Mouse (Mus musculus): ENCODE results near the gene Aifm3. TPM values are rescaled to one million over a fixed set of nuclear protein-coding genes. Genes with fewer than 3 reads are reported as not detected.
A peak's percentile ranks its signal among the peaks of the same experiment; 100 is the strongest.

Gene Aifm3
- 10 to 100 TPM; 36.4 to 39.9 TPM for total RNA-seq (2021)
- long read RNA-seq, partial matches to known transcripts: 14 of 26 reads
- long read RNA-seq, other reads (novel, unspliced or antisense): 10 of 26 reads

DNA sequence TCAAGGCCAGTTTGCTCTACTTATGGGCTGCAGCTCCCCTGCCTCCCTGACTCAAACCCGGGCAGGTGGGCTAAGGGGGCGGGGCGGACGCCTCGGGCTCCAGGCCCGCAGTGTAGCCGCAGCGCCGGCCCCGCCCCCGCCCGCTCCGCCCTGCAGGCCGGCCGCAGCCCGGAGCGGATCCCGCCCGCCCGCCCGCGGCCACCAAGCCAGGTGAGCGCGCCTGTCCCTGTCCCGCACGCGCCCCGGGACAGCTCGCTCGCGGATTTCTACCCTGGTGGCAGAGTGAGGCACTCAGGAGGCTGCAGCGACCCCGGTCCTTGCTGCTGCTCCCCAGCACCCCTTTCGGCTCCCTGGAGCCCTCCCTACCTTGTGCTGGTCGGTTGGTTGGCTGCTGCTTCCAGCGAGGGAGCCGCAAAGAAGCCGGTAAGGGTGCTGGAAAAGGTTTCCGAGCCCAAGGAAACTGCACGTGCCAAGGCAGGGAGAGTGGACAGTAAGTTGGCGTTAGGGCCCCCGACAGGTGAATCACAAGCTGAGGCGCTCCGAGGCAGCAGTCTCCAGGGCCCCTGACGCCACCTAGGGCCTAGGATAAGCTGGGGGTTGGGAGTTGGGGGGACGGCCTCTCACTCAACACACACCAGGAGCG, at the start of gene Aifm3:
Gene Aifm3 (plus strand): TSS at position 143 of the 643 bp plus-strand sequence.
- DNase-seq (ENCODE audit: low spot score in 2 of 2): no peak

GRCm38 (mm10) chr16:17451541-17452372, 37.7 kb upstream of the Aifm3 start, which contains the start of gene Crkl:
Gene Crkl, plus strand, starts transcription at chr16:17451987.
- DNase-seq (ENCODE audit: low spot score in 2 of 2): peak; percentile 98 to 99

- no peak for DNase-seq (ENCODE audit: low spot score in 2 of 2)
These were observed 37.1 kb upstream of the Aifm3 start for GRCm38 (mm10) chr16:17452373-17452715.

DNA sequence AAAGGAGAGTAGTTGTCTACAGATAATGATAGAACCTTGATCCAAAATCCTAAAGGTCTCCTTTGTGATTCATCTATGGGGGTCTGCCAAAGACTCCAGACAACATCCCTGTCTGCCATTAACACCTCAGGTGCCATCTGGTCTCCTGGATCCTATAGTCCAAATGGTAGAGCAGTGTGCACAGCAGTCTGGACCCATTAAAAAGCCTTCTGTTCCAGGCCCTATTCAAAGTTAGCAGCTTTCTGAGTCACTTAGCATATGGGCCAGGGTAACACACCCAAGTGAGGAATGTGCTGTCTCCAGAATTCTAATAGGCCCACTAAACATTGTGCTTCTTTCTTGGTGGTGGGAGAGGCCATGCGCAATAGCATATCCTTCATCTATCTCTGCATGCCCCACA, 32.5 kb upstream of the Aifm3 start:
- DNase-seq (ENCODE audit: low spot score in 2 of 2): no peak

DNA sequence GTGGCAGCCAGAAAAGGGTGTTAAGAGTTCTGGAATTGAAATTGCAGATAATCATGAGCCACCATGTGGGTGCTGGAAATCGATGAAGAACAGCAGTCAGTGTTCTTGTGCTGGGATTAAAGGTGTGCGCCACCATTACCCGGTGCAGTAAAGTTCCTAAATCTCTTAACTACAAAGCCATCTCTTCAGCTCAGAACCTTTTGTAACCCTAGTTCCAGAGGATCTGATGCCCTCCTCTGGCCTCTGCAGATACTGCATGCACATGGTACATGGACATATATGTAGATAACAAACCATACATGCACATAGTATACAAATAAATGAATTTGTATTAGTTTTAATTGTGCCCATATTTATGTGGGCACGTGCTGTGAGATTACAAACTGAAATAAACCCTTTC, 29.2 kb upstream of the Aifm3 start:
- no peak for DNase-seq (ENCODE audit: low spot score in 2 of 2)

DNA sequence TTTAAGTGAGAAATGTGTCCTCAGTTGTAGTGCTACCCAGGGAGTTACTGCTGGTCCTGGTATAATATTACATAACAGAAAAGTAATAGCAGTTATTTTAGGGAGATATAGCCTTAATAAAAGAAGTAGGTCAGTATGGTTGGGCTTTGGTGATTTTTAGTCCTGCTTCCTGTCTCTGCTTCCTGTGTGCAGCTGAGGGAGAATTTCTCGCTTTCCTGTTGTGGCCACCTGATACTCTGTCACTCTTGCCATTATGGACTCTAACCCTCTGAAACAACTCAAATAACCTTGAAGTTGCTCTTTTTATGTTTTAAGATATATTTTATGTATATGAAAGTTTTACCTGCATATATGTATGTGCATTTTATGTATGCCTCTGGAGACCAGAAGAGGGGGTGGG, 27.8 kb upstream of the Aifm3 start:
- DNase-seq (ENCODE audit: low spot score in 2 of 2): no peak

DNA sequence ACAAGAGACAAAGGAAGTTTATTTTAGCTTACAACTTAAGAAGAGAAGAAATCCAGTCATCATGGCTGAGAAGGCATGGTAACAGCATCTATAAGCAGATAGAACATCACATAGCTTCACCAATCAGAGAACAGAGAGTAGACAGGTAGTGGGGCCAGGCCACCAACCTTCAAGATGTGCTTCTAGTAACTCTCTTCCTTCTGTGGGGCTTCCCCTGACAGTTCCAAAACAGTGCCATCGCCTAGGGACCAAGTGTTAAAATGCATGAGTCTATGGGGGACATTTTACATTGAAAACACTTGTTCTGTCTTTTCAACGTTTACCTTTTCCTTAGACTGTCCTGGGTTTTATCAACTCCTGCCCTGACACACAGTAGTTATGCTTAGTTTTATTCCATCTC, 26.2 kb upstream of the Aifm3 start:
- no peak for DNase-seq (ENCODE audit: low spot score in 2 of 2)

- no peak for DNase-seq (ENCODE audit: low spot score in 2 of 2)
These were observed 22.3 kb upstream of the Aifm3 start for GRCm38 (mm10) chr16:17466875-17467663.

- no peak for DNase-seq (ENCODE audit: low spot score in 2 of 2)
These were observed 16.9 kb upstream of the Aifm3 start for GRCm38 (mm10) chr16:17472498-17472897.

DNA sequence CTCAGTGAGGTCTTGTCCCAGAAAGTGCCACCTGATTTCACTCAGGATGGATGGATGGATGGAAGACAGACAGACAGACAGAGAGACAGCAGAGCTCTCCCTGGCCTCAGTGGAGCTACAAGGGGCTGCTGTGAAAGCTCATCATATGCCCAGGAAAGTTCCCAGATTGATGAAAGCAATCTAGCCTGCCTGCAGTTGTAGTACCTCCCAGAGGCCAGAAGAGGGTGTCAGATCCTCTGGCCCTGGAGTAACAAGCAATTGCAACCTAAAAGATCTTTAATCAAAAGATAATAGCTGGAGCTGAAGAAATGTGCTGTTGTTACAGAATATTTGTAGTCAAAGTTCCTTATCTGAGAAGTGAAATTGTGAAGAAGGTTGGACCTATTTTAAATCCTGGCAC, 15.3 kb upstream of the Aifm3 start:
- DNase-seq (ENCODE audit: low spot score in 2 of 2): peak; percentile 49 to 56

GRCm38 (mm10) chr16:17474761-17475160, 14.7 kb upstream of the Aifm3 start:
- DNase-seq (ENCODE audit: low spot score in 2 of 2): no peak

- no peak for DNase-seq (ENCODE audit: low spot score in 2 of 2)
These were observed 14.1 kb upstream of the Aifm3 start for GRCm38 (mm10) chr16:17475326-17475725.

DNA sequence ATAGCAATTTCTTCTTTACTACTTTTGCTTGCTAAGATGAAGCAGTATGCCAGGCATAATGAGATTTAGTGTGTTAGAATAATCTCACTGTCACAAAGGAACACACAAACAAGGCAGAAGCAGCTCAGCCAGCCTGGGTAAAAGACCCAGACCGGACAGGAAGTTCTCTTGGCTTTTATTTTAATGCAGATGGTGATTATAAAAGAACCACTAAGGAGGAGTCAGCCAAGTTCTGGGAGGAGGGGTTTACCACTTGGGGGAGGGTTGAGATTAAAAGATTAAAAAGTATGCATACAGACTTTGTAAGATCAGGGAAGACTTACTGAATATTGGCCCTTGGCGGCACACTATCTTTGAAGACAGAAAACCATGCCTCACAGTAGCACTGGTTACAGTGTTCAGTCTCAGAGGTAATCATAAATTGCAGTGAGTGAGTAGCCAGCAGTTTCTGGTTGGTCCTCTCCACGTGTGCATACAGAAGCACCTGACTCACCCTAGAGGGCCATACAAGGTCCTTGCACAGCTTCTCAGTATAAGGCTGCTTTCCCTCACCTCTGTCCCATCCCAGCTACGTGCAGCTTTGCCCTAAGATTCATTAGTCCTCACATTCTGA, 11.0 kb upstream of the Aifm3 start:
- DNase-seq (ENCODE audit: low spot score in 2 of 2): no peak

DNA sequence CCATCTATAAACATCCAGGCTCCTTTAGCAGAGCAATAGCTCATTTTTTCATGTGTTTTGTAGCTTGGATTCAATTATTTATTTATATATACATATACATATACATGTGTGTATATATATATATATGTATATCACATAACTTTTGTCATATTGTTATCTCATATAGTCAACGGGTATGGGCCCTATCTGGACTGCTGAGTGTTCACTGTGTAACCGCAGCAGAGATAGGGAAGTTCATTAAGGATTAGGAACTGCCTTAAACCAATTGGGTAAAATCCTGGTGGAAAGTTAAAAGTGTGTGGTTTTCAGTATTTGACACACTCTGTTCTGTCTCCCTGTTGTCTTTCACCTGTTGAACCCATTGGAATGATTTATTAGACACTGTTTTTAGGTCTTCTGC, 7.9 kb upstream of the Aifm3 start:
- DNase-seq (ENCODE audit: low spot score in 2 of 2): no peak

- peak in 1 of 2 experiments; percentile 24 for DNase-seq (ENCODE audit: low spot score in 2 of 2)
These were observed 2.9 kb upstream of the Aifm3 start for GRCm38 (mm10) chr16:17486505-17486904.

DNA sequence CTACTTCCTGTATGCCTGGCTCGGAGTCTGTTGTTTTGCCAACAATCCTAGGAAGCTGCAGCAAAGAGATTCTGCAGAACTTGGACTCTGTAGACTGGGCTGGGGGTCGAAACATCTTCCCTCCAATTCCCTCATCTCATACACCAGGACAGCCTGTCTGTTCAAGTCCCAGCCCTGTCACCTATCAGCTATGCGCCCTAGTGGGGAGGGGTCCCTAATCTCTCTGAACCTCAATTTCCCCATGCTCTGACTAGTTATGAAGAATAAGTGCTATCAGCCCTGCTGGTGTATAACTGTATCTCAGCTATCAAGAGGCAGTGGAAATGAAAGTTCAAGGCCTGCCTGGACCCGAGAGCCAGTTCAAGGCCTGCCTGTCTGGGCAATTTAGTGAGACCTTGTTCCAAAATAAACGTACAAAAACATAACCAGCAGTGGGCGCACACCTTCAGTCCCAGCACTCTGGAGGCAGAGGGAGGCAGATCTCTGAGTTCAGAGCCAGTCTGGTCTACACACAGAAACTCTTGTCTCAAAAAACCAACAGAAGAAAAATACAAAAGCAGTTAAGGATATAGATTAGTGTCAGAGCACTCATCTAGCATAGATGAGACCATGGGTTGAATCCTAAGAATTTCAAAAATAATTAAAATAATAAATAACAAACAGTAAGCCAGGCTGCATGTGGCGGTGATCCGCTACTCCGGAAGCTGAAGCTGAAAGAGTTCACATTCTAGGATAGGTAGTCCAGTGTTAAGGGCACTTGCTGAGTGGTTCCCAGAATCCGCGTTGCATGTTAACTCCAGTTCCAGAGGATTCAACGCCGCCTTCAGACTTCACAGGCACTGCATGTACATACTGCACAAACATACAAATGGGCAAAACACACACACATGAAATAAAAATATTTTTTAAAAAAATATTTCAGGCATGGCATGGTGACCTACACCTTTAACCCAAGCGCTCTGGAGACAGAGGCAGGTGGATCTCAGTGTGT, 638 bp upstream of the Aifm3 start:
- no peak for DNase-seq (ENCODE audit: low spot score in 2 of 2)

DNA sequence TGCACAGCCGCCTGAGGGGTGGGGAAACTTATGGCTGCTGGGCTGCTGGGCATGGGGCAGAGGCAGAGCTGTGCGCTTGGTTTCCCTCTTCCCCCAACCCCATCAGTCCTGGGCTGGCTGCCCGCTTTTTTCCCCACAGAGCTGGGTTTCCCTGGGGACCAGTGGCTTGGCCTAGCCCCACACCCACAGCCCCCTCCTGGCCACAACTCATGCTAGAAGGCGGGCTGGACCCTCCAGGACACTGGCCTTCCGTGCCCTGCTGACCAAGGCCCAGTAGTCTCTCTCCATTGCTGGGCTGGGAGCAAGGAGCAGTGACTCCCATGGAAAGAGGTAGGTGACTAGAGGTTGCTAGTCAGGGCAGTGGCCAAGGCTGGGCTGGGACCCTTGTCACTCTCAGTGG, 1.7 kb downstream of the Aifm3 start:
- peak; percentile 54 to 68 for DNase-seq (ENCODE audit: low spot score in 2 of 2)

DNA sequence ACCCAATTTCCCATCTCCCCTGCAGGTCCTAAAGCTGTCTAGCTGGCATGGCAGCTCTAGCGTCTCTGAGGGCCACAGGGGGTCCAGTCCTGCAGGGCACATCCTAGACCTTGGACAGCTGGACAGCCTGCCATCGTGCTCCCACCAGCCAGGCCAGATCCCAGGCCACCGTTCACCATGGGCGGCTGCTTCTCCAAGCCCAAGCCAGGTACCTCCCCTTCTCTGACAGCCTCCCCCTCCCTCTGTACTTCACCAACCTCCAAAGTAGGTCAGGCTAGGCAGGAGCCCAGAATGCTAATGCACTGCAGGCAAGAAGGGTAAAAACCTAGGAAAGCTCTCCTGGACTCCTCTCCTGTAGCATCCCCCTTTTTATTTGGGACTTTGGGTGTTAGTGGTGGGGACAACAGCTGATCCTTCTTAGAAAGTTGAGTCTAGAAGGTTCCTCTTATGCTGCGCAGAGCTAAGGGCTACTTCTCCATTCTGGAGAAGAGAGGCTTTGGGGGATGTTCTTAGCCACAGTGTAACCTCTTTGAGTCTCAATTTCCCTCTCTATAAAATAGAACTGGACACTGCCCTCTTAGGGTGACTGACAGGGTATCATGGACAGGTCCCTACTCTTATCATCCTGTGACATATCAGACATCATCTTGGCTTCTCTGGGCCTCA, 2.6 kb downstream of the Aifm3 start:
- peak in 1 of 2 experiments; percentile 41 for DNase-seq (ENCODE audit: low spot score in 2 of 2)

DNA sequence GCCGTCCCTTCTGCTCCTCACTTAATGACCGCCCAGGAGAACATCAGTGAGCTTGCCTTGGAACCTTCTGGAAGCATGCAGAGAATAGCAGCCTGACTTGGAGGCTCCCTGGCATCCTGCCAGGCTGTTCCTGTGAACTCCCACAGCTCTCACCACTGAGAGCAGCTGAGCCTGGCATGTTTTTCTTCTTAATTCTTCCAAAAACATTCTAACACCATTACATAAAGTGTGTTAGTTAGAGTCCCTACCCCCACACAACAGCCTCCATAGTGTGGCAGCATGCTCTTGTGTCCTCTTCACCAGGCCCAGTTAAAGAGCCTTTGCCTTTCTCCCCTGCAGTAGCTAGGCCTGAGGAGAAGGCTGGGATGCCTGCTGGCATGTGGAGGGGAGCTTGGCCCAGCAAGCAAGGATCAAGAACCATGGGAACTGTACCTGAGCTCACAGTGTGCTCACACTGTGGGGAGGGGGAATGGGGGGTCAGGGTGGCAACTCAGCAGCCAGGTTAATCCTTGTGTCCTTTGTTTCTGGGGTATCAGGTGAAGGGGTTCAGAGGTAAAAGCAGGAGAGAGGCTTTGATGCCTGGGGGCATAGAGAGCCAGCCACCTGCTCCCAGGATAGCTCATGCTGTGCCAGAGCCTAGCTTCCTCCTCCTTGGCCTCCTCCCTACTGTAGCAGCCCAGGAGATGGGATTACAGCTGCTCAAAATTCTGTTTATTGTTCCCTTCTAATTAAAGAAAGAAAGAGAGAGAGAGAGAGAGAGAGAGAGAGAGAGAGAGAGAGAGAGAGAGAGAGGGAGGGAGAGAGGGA, 7.3 kb downstream of the Aifm3 start:
- DNase-seq (ENCODE audit: low spot score in 2 of 2): peak; percentile 77 to 80
